Mouse (Mus musculus) gastrocnemius, postnatal 4 days (tissue): Measurements from ENCODE around the gene Slc12a3. TPM values are rescaled to one million over a fixed set of nuclear protein-coding genes. Genes with fewer than 3 reads are reported as not detected.
A peak's percentile ranks its signal among the peaks of the same experiment; 100 is the strongest.
"Not testable (repeated sequence)": the region's sequence is repeated elsewhere in the genome, so short reads cannot be mapped to it uniquely, and the experiment has no call there.

Source experiments
- DNase-seq, 2 experiments: peaks; one replicate each; pipeline ENCODE4 v3.0.0; 2021 to 2022; ENCODE audit warnings: low spot score in 2 of 2, mixed read lengths in 2 of 2
- microRNA-seq: library from miRNA; unstranded; fragments of <30 nt; microRNA quantifications from one replicate; pipeline ENCODE4 v1.2.0, GENCODE M21; 2021
- total RNA-seq, 2 experiments: library from RNA; stranded (reverse); gene quantifications; 2 replicates each; pipeline ENCODE4 v1.2.3; 2021

Gene Slc12a3
- total RNA-seq, 2 experiments from 2014 or later = 0.10 TPM; not detected in 1

DNA sequence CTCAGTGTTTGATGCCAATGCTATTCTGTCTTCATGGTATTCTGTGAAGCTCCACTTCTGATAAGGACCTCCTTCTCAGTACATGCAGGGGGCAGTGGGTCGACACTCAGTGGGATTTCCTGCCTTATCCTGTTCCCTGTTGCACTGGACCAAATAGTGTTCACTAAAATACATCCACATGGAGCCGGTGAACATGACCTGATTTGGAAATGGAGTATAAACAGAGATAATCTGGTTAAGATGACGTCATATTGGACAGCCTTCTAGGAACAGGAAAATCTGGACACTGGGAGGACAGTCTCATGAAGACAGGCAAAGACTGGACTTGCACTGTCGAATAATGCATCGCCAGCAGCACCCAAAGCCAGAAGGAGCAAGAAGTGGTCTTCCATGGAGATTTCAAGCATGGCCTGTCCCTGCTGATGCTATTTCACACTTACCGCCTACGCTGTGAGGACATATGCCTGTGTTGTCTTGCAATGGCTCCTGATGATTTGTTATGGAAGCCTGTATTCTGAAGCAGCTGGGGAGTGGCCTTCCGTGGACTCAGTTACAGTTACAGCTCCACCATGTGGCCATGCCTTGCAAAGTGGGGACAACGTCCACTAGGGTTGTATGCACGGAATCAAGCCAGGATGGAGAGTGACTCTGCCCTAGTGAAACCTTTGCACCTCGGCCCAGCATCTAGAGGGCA, 68.1 kb downstream of the Slc12a3 start:
- DNase-seq = peak in 1 of 2 experiments; percentile 62

DNA sequence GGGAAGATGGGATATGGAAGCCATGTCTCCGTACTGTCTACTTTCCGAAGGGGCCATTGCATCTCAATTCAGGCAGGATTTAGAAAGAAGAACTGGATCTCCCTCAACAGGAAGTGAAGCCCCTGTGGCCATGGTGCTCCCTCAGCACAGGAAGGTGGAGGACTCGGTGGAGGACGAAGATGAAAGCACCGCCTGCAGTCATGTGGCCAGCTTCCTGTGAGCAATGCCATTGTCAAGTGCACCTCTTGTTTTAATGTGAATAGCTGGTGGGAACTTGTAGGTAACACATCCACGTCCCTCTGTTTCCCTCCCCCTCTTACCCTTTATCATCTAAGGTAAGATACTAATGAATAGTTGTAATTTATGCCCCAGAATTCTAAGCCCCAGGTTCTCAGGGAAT, 69.6 kb downstream of the Slc12a3 start:
- DNase-seq = no peak

- no peak for DNase-seq
These were observed 70.5 kb downstream of the Slc12a3 start for GRCm38 (mm10) chr8:94399361-94399953.

GRCm38 (mm10) chr8:94399957-94400356, 71.0 kb downstream of the Slc12a3 start:
- DNase-seq = not testable (repeated sequence)

DNA sequence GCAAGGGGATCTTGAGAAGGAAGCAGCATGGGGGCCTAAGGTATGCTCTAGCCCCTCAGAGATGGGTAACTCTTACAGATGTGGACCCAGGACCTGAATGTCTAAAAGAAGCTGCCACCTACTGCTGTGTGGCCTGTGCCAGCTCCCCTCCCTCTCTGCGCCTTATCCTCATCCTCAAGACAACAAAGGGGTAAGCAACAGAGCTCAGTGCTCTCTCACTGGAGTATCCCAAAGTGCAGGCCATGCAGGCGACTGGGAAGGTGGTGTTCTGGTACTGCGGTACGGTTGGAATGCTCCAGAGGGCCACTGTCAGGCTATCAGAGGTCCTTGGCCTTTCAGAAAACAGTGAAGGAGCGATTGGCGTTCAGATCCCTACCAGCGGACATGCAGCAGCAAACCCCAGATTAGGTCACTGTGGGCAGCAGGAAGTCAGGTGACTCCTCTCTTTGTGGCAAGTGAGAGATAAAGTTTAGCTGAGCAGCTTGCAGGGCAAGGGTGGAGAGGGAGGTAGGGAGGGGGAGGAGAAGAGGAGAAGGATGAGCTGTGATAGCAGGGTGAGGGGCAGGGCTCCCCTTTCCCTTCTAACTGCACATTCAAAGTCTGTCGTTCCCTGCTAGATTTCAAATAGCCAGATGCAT, 79.6 kb downstream of the Slc12a3 start:
- no peak for DNase-seq

DNA sequence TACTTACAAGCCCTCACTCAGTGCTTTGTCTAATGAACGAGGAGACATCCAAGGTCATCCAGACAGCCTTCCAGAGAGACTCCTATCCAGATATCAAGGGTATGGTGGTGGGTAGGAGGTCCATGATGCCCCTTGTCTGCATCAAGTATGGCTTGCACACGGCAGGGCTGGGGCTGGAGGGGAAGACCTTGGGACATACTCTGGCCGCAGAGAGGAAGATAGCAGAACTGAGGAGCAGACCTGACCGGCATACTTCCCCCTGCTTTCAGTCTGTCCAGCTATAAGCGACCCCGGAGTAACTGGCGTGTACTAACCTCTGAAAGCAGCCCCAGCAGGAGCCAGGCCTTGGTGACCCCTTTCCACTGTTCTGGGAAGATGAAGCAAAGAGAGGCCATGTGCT, 80.5 kb downstream of the Slc12a3 start:
- DNase-seq = no peak

DNA sequence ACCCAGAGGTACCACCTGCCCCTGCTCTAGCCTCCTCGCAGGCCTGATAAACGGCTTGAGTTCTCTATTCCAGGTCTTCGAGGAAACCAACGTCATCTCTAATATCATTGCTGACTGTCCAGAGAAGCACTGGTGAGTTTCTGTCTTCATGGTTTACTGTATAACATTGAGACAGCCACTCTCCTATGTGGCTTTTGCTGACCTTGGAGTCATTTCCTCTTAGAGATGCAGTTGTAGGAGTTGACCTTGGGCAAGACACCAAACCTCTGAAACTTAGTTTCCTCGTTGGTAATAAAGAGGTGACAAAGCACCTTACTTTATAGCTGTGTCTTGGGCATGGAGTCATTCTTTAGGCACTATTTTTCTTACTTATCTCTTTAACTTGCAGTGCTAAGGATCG, 83.5 kb downstream of the Slc12a3 start:
- DNase-seq = no peak

GRCm38 (mm10) chr8:94413509-94413908, 84.5 kb downstream of the Slc12a3 start:
- no peak for DNase-seq

GRCm38 (mm10) chr8:94415218-94415617, 86.2 kb downstream of the Slc12a3 start:
- DNase-seq = no peak

Small RNA genes within 50 kb of the gene (microRNA-seq; reads per million reads assigned to microRNA genes)
- gene Mir138-2 = 10.2 reads per million, percentile 27 among the genes with 10 or more reads in this experiment

Other genes with a start within 250 kb of the Slc12a3 start
- gene Bbs2, start 230.3 kb upstream of the Slc12a3 start, total RNA-seq = 1 to 10 TPM; 8.3 to 8.6 TPM
- not detected for gene Mt4, start 192.0 kb upstream of the Slc12a3 start, total RNA-seq
- gene Mt3, start 176.6 kb upstream of the Slc12a3 start, total RNA-seq = 10 to 100 TPM; 11.4 to 18.3 TPM
- 100 to 1,000 TPM in 1 of 2 experiments, 10 to 100 TPM in 1; 83.6 to 103 TPM for gene Mt2, start 156.5 kb upstream of the Slc12a3 start, total RNA-seq
- gene Mt1, start 150.1 kb upstream of the Slc12a3 start, total RNA-seq = 10 to 100 TPM; 42.4 to 49.1 TPM
- gene Nup93, start 114.6 kb upstream of the Slc12a3 start, total RNA-seq = 10 to 100 TPM; 26.7 to 32.9 TPM
- 10 to 100 TPM; 57.2 to 58.0 TPM for gene Herpud1, start 57.2 kb downstream of the Slc12a3 start, total RNA-seq
- 1 to 10 TPM in 1 of 2 experiments, under 1 TPM in 1; 0.65 to 1.8 TPM for gene Nlrc5, start 105.2 kb downstream of the Slc12a3 start, total RNA-seq
- 10 to 100 TPM; 20.1 to 27.0 TPM for gene Cpne2, start 203.8 kb downstream of the Slc12a3 start, total RNA-seq